Mouse (Mus musculus): ENCODE results near the gene C1qtnf5. TPM values are rescaled to one million over a fixed set of nuclear protein-coding genes. Genes with fewer than 3 reads are reported as not detected.
"Not testable (repeated sequence)": the region's sequence is repeated elsewhere in the genome, so short reads cannot be mapped to it uniquely, and the experiment has no call there.

The C1qtnf5 gene
- polyA plus RNA-seq, 1 experiment = 7.0 TPM

- peaks cover 3% of the 10 kb centered on the region; the same call in 1 of the 2 replicates for H3K36me3 ChIP-seq (ENCODE audit: control insufficient read depth, insufficient read depth, low read length)
- H3K27ac ChIP-seq (ENCODE audit: insufficient read depth, low read depth, low read length) = no peak overlapping the region
Observed at GRCm38 (mm10) chr9:44106596-44106995, 449 bp upstream of the C1qtnf5 start.

GRCm38 (mm10) chr9:44107557-44108179 is 623 bp downstream of the C1qtnf5 start:
- no peaks in the 10 kb centered on the region for H3K27me3 ChIP-seq (ENCODE audit: control insufficient read depth, insufficient read depth, low read length)
- TF ChIP-seq CTCF (IDR thresholded peaks at IDR 0.05; ENCODE audit: extremely low read depth, insufficient read length, insufficient replicate concordance, low read depth, low read length) (peak; percentile 41; the same call in 1 of the 2 replicates), POLR2A (IDR thresholded peaks at IDR 0.05; ENCODE audit: low read depth, low read length) (no peak)
- WGBS = 66% methylated on average over 25 of the region's 25 CpGs
- peak overlapping the region; percentile 45 for H3K4me3 ChIP-seq (ENCODE audit: low read depth, low read length)
- peaks cover 5% of the 10 kb centered on the region for H3K4me1 ChIP-seq (ENCODE audit: control insufficient read depth, insufficient read depth, insufficient read length, low read length)
- H3K27ac ChIP-seq (ENCODE audit: insufficient read depth, low read depth, low read length) = peak overlapping the region; percentile 71
- H3K36me3 ChIP-seq (ENCODE audit: control insufficient read depth, insufficient read depth, low read length) = peaks cover 3% of the 10 kb centered on the region; the same call in 1 of the 2 replicates

More at GRCm38 (mm10) chr9:44106596-44106995, 449 bp upstream of the C1qtnf5 start:
- Histone ChIP-seq H3K27me3 (ENCODE audit: control insufficient read depth, insufficient read depth, low read length) (no peaks in the 10 kb centered on the region), H3K4me3 (ENCODE audit: low read depth, low read length) (no peak overlapping the region), H3K4me1 (ENCODE audit: control insufficient read depth, insufficient read depth, insufficient read length, low read length) (peaks cover 5% of the 10 kb centered on the region)
- WGBS = 77% methylated on average over 4 of the region's 4 CpGs
- TF ChIP-seq CTCF (IDR thresholded peaks at IDR 0.05; ENCODE audit: extremely low read depth, insufficient read length, insufficient replicate concordance, low read depth, low read length) (no peak), POLR2A (IDR thresholded peaks at IDR 0.05; ENCODE audit: low read depth, low read length) (no peak)

- no peak for TF ChIP-seq POLR2A (IDR thresholded peaks at IDR 0.05; ENCODE audit: low read depth, low read length)
- no peak for TF ChIP-seq CTCF (IDR thresholded peaks at IDR 0.05; ENCODE audit: extremely low read depth, insufficient read length, insufficient replicate concordance, low read depth, low read length)
- H3K4me1 ChIP-seq (ENCODE audit: control insufficient read depth, insufficient read depth, insufficient read length, low read length) = peaks cover 5% of the 10 kb centered on the region
- H3K36me3 ChIP-seq (ENCODE audit: control insufficient read depth, insufficient read depth, low read length) = peaks cover 3% of the 10 kb centered on the region; the same call in 1 of the 2 replicates
- 81% methylated on average over 31 of the region's 31 CpGs for WGBS
- H3K4me3 ChIP-seq (ENCODE audit: low read depth, low read length) = 0 out of 2 replicates have a peak overlapping the region, but pooled peaks have one; percentile 45
- no peaks in the 10 kb centered on the region for H3K27me3 ChIP-seq (ENCODE audit: control insufficient read depth, insufficient read depth, low read length)
- 0 out of 2 replicates have a peak overlapping the region, but pooled peaks have one; percentile 71 for H3K27ac ChIP-seq (ENCODE audit: insufficient read depth, low read depth, low read length)
Observed at GRCm38 (mm10) chr9:44108269-44109055, 1.4 kb downstream of the C1qtnf5 start.

- H3K4me3 ChIP-seq (ENCODE audit: low read depth, low read length) = no peak overlapping the region
- no peaks in the 10 kb centered on the region for H3K27me3 ChIP-seq (ENCODE audit: control insufficient read depth, insufficient read depth, low read length)
- WGBS = 27% methylated on average over 9 of the region's 9 CpGs
- no peak overlapping the region for H3K27ac ChIP-seq (ENCODE audit: insufficient read depth, low read depth, low read length)
- peaks cover 5% of the 10 kb centered on the region for H3K4me1 ChIP-seq (ENCODE audit: control insufficient read depth, insufficient read depth, insufficient read length, low read length)
- TF ChIP-seq CTCF (IDR thresholded peaks at IDR 0.05; ENCODE audit: extremely low read depth, insufficient read length, insufficient replicate concordance, low read depth, low read length) = peak; percentile 77; the same call in 1 of the 2 replicates
- TF ChIP-seq POLR2A (IDR thresholded peaks at IDR 0.05; ENCODE audit: low read depth, low read length) = no peak
- peaks cover 3% of the 10 kb centered on the region; the same call in 1 of the 2 replicates for H3K36me3 ChIP-seq (ENCODE audit: control insufficient read depth, insufficient read depth, low read length)
Observed at GRCm38 (mm10) chr9:44109360-44110095, 2.5 kb downstream of the C1qtnf5 start.

DNA sequence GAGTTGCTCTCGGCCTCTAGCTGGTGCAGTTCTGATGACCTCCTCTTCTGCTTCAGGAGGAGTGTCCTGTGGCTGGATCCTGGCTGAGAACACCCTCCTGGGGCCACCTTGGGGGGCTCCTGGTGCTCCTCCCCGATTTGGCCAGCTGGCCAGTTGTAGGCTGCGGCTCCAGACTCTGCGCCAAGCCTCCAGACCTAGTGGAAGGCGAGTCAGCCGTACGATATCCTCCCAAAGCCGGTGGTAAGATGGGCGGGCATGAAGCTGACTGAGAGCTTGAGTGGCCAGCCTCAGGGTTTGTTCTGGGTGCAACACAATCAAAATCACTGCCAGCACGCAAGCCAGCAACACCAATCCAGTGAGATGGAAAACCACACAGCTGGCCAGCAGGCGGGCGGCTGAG is 4.9 kb downstream of the C1qtnf5 start:
- not testable (repeated sequence) for H3K27ac ChIP-seq (ENCODE audit: insufficient read depth, low read depth, low read length); H3K27me3 ChIP-seq (ENCODE audit: control insufficient read depth, insufficient read depth, low read length); H3K4me3 ChIP-seq (ENCODE audit: low read depth, low read length); H3K4me1 ChIP-seq (ENCODE audit: control insufficient read depth, insufficient read depth, insufficient read length, low read length); H3K36me3 ChIP-seq (ENCODE audit: control insufficient read depth, insufficient read depth, low read length)
- whole genome bisulfite sequencing = 58% methylated on average over 10 of the region's 12 CpGs

DNA sequence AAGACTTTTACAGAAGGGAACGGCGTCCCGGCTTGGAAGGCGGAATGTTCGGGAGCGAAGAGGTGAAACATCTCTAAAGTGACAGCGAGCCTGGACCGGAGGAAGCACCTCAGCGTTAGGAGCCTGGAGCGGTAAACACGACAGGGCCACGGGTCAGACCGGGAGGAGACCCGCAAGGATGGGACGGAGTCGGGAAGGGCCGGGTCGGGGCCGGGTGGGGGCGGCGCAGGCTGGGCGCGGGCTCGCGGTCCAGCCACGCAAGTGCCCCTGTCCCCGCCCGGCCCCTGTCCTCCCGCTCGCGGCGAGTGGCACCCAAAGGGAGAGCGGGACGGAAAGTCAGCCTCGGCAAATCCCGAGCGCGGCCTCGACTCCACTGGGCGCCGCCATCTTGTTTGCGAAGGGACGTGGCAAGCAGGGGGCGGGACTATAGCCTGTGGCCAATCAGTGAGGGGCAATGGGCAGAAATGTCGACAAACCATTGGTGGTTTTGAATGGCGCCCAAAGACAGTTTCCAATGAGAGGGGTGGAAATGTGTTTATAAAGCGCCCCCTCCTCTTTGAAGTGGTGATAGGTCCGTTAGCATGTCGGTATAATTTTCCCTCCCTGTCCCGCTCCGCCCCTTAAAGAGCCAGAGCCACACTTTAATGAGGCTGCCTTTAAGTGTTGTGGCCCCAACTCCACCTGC is 6.2 kb downstream of the C1qtnf5 start, which contains the start of the genes Gm49380 and Rnf26:
TSS of gene Gm49380 (minus strand) at position 396 of the 685 bp plus-strand sequence.
TSS of gene Rnf26 (minus strand) at position 413 of the 685 bp plus-strand sequence.
- Histone ChIP-seq H3K36me3 (ENCODE audit: control insufficient read depth, insufficient read depth, low read length) (peaks cover 1% of the 10 kb centered on the region; the same call in 1 of the 2 replicates), H3K4me1 (ENCODE audit: control insufficient read depth, insufficient read depth, insufficient read length, low read length) (peaks cover 6% of the 10 kb centered on the region; the same call in 1 of the 2 replicates), H3K27me3 (ENCODE audit: control insufficient read depth, insufficient read depth, low read length) (no peaks in the 10 kb centered on the region), H3K4me3 (ENCODE audit: low read depth, low read length) (peak within 1 kb of the TSS; percentile 82), H3K27ac (ENCODE audit: insufficient read depth, low read depth, low read length) (no peak within 1 kb of the TSS)
- under 1% methylated on average over 51 of the region's 51 CpGs for WGBS
- TF ChIP-seq POLR2A (IDR thresholded peaks at IDR 0.05; ENCODE audit: low read depth, low read length) (no peak; the same call in 1 of the 2 replicates), CTCF (IDR thresholded peaks at IDR 0.05; ENCODE audit: extremely low read depth, insufficient read length, insufficient replicate concordance, low read depth, low read length) (no peak)

All from small intestine, adult 2 months (tissue).